Mouse (Mus musculus): Measurements from ENCODE around the gene Rnf128.
A peak's percentile ranks its signal among the peaks of the same experiment; 100 is the strongest.
"Not testable (repeated sequence)": the region's sequence is repeated elsewhere in the genome, so short reads cannot be mapped to it uniquely, and the experiment has no call there.

Gene Rnf128

DNA sequence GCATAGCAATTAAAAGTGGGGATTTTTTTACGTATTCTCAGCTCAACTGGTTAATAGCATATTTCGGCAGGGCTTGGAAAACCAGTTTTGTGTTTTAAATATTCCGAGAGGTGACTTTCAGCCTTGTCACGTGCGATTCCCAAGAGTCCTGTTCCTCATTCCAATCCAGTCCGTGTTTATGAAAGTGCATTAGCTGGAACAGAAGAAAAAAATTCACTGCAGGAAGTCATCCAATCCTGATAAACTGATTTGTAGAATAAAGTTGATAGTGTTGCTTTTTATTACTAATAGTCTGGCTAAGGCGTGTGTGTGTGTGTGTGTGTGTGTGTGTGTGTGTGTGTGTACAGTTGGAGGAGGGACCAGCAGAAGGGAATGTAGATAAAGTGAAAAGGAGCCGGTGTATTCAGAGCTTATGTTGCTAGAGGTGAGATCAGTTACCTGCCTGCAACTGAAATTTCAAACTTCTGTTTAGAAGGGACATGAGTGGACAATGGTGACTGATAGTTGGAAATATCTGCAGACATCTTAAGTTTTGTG lies at the start of gene Rnf128:
Rnf128 (plus strand) TSS at position 392 of the 537 bp plus-strand sequence.
- DNase-seq (ENCODE audit: low spot score), result no peak

DNA sequence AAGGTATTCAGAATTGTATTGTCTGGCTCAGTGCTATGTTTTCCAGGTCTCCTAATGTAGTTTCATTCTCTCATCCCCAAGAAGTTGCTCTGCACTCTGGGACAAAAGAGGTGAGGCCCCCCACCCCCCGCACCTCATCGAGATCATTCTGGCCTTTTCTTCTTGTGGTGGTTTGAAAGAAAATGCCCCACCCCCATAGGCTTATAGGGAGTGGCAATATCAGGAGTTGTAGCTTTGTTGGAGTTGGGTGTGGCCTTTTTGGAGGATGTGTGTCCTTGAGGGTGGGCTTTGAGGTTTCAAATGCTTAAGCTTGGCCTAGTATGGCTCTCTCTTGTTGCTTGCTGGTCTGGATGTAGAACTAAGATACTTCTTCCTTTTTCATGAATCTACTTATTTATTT lies 47.0 kb upstream of the Rnf128 start:
- DNase-seq (ENCODE audit: low spot score), result no peak

DNA sequence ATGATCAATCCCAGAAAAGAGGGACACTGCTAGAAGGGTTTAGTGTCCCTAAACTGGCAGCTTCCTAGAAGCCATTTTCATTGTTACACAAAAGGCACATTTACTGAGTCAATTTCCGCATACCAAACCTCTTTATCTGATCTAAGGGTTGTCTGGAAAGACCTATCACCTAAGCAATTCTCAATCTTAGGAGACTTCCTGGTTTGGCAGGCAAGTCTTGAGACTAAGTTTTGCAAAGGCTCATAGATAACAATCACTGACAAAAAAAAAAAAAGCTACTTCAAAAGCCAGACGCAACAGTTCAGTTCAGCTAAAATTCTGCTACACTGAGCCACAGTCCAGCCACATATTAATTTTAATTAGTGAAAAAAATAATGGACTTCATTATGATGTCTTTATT lies 43.9 kb upstream of the Rnf128 start:
- DNase-seq (ENCODE audit: low spot score), result no peak

DNA sequence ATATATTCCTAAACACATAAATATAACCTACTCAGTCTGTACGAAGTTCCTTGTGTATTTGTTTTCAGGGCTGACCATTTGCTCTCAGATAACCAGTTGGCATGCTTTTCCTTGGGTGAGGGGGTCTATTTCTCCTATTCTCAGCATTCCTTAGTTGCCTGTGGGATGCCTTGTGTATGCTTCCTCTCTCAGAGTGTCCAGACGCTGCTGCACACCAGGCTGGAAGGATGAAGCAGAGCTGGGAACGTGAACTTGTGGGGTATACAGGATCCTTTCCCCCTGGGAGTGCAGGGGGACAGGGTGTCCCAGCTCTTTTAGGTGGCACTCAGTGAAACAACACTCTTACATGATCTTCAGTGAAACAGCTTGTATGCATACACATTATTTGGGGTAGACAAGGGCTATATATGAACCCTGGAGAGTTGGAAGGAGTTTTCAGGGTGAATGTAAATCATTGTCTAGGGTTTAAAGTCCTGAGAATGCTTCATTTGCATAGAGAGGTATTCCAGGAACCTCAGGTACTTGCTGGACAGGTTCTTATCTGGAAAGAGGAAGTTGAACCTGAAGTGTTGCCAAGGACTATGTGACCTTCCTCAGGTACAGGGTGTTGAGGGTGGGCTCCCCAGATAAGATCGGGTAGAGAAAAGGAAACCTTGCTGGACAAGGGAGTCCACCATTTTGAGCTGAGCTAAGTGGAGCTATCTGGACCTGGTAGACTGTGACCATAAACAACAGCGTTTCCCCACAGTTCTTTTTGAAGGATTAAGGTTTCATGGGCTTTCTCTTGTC lies 38.6 kb upstream of the Rnf128 start:
- DNase-seq (ENCODE audit: low spot score), result no peak

DNA sequence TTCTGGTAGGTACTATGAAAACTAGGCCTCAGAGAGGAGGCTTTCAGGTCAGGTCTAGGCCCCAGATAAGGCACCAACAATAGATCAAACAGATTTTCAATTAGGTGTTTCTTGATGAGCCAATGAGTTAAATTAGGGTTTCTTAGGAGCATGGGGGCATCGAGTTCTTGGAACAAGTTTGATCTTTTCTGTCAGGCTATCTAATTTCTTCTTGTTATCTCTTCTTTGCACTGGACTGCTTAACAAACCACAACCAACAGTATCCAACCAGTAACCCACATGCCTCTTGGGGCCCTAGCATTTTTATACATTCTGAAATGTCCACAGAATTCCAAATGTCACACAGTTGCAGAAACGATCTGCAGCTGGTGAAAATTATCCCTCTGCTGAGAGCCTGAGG lies 37.4 kb upstream of the Rnf128 start:
- DNase-seq (ENCODE audit: low spot score), result no peak

DNA sequence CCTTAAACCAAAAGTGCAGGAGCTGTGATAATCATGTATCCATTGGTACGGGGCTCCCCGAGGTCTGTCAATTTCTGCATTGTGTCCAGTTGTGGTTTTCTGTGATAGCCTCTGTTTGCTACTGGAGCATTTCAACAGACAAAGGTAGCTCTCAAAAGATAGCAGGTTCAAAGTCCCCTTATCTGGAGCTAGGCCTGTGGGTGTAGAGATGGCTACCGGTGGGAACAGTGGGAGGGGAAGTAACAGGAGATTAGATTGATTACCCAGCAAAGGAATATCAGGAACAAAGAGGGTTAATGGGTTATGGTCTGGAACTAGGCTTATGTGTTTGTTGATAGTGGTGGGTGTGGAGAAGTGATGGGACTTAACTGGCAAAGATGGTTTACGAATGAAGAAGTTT lies 36.1 kb upstream of the Rnf128 start:
- DNase-seq (ENCODE audit: low spot score), result no peak

DNA sequence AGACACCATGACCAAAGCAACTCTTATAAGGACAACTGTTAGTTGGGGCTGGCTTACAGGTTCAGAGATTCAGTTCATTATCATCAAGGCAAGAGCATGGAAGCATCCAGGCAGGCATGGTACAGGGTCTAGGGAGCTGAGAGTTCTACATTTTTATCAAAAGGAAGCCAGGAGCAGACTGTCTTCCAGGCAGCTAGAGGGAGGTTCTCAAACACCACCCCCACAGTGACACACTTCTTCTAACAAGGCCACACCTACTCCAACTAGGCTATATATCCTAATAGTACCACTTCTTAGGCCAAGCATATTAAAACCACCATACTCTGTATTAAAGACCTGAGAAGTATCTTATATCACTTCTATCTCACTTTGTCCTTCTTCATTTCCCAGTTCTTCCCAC lies 33.4 kb upstream of the Rnf128 start:
- no peak for DNase-seq (ENCODE audit: low spot score)

DNA sequence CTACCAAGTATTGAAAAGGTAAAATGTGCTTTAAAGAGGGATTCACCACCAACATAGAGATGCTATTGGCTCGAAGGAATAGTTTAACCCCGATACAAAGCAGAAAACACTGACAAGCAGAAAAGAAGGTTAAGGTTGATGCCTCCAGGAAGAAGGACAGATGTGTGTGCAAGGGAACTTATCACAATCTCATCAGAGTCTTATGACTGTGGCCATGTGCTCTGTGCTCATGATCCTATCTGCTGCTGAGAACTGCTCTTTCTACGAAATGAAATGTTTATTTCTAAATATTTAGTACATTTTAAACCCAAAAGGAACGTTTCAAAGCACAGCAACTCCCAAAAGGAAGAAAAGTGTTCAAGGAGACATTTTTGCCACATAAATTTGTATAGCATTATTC lies 30.8 kb upstream of the Rnf128 start:
- DNase-seq (ENCODE audit: low spot score), result no peak

DNA sequence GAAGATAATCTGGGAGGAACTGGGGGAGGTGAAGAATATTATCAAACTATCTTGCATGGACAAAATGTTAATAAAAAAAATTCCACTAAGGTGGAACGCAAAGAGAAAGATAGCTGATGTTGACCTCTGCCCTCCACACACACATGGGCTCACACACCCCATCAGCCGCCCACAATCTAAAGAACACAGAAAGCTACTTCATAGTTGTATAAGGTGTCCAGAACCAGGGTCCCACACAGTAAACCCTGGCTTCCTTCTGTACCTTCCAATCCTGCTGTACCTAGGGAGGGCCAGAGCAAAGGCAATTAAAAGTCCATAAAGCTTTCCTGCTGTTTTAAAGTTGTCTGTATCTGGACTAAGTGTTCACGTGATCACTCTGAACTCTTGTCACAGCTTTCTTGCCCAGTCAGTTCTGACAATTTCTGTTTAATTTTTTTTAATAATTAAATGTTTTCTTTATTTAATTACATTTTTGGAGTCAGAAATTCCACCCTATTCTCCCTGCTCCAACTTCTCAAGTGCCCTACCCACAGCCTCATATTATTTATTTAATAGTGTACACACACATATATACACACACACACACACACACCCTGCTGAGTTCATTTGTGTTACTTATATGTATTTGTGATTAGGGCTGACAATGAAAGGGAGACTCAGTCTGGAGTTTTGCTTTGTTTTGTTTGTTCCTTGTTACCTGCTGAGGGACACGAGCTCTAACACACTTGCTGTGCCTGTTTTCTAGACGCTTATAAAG lies 25.3 kb upstream of the Rnf128 start:
- no peak for DNase-seq (ENCODE audit: low spot score)

DNA sequence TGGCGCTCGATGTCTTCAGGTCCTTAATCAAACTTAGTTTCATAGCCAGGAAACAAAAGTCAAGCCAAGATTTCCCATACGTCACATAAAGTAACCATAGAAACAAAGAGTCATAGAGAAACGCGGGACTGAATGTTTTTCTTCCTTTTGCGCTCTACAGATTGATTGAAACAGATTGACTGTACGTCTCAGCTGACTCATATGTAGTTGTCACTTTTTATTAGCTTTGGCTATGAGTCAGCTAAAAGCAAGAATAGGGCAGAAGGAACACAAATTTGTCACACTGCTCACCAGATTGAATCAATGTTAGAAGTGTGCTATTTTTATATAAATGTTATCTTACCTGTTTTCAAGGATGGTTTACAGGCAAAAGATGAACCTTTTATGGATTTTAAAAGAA lies 19.4 kb upstream of the Rnf128 start:
- DNase-seq (ENCODE audit: low spot score), result no peak

DNA sequence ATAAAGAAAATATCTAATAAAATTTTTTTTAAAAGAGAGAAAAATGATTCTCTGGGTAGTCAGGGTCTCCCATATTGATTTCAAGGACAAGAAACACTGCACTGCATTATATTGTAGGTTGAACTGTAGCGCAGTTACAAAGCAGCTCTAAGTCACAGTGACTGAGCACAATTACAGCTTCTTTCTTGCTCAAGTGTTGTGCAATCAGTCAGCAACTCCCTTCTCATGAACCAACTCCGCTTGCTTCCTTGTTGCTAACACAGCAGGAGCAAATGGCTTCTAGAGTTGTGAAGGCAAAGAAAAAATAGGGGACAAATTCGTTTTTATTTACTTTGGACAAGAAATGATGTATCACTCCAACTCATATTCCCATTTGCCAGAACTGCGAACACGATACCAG lies 12.7 kb upstream of the Rnf128 start:
- DNase-seq (ENCODE audit: low spot score), result no peak

DNA sequence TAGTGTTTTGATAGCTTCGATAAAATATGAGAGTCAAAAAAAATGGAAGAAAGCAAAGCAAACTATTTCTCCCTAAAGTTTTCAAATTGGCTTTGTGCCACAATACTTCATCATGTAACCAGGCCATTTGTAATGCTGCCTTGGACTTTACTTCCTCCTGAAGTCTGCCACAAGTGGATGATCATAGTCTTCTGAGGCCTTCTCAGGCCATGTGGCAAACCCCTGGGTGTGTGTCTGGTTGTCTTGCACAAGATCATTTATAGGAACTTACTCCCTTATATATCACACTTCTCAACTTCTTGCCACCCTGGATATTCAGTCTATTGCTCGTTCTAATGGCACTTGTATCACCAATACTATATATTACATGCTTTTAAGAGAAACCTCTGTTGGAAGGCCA lies 11.0 kb upstream of the Rnf128 start:
- DNase-seq (ENCODE audit: low spot score), result no peak

DNA sequence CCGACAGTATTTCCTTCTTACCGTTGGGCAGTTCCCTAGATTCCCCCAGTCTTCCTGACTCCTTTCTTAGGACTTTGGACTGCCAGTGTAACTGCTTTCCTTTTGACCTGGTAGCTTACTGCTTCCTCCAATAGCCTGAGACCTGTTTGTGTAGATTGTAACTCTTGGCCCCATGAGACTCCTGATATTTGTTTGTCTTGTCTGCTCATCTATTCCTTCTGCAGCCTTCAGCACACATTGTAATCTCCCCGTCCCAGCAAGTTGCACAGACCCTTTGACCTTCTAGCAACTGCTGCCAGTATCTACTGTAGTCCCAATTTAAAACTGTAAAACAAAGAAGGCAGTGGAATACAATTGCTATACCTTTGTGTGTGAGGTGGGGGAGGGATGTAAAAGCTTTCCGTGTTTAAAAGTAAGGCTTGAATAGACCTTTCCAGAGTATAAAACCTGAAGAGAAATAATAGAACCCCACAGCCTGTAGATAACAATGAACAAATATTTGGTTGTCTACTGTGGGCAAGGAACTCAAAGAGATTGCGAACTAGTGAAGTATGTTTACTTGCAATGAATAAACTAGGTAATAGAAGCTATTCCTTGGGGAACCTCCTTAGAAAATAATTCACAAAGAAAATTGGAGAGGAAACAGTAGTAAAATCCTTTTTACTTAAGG lies 726 bp upstream of the Rnf128 start:
- no peak for DNase-seq (ENCODE audit: low spot score)

DNA sequence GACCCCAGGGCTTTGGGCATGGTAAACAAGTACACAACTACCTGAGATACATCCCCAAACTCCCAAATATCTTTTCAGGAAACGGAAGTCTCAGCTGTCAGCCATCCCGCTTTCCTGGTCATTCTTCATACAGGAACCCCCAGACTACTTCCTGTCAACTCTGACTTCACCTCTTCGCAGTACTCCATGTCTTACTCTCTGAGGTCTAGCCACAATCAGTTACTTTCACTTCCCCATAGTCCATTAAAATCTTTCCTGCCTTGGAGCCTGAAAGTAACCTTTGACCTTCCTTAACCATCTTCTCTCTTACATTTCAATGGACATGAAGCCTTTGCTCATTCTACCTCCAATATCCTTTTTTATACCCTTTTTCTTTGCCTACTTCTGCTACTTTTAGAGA lies 6.9 kb downstream of the Rnf128 start:
- no peak for DNase-seq (ENCODE audit: low spot score)

DNA sequence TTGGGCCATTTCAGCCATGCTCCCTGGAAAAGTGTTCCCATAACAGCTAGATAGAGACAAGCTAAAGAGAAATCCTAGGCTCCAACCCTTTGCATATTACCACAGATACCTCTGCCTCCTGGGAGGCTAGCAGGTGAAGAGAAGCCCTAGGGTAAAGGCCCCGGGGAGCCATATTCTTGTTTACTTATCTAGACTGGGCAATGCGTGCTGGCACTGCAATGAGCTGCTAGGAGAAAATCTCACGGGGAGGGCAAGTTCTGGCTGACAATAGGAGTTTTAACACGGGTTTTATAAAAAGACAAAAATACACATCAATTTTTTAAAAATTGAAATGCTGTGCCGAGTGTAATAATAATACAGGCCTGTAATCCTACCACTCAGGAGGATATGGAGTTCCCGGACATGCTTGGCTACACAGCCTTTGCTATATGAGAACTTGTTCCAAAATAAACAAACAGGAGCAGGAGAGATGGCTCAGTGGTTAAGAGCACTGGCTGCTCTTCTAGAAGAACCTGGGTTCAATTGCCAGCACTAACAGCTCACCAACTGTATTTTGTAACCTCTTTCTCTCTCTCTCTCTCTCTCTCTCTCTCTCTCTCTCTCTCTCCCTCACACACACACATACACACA lies 15.6 kb downstream of the Rnf128 start:
- DNase-seq (ENCODE audit: low spot score), result no peak

DNA sequence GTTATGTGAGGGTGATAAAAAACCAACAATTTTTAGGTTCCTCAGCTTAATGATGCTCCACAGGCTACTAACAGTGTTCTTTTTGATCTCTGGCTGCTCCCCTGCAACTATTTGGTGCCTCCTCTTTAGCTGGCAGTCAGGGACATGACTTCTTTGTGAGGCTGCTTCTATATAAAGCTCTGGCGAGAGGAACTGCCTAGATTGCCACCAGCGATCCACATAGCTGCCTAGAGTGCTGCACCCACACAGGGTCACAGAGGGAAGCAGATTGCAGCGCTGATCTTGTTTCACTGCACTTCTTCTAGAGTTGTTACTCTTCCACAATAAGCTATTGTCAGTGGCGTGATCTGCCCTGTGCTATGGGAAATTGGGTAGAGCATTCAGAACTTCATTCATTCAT lies 20.5 kb downstream of the Rnf128 start:
- no peak for DNase-seq (ENCODE audit: low spot score)

DNA sequence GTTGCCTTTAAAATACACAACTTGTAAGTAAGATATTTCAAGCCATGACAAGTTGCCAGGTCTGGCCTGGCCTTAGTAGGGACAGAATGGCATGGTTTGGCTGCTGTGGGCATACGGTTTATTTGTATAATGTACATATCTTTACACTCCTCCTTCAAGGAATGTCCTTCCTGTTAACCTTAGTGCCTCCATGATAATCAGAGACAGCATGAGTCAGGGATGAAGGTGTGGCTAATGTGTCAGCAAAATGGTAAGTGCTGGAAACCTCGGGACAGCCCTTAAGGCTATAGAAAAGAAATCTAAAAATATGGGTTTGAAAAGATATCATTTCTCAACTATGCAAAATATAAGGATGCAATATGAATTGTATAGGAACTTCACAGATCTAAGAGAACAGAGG lies 23.6 kb downstream of the Rnf128 start:
- not testable (repeated sequence) for DNase-seq (ENCODE audit: low spot score)

DNA sequence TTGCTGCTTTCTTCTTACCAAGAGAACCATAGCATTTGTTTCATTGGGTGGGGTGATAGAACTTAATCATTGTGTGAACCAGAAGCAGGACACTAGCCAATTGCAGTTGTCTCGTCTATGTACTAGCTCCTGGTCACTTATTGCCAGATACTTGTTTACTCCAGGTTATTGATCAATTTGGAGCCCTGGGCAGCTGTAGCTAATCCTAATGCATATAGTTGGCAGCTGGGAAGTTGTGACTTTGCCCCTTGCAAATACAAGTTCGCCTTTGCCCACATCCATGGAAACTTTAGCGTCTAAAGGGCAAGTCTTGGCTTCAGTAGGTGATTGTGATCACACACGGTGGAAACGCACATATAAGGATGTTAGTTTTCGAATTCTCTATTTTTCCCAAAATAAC lies 33.3 kb downstream of the Rnf128 start:
- no peak for DNase-seq (ENCODE audit: low spot score)

DNA sequence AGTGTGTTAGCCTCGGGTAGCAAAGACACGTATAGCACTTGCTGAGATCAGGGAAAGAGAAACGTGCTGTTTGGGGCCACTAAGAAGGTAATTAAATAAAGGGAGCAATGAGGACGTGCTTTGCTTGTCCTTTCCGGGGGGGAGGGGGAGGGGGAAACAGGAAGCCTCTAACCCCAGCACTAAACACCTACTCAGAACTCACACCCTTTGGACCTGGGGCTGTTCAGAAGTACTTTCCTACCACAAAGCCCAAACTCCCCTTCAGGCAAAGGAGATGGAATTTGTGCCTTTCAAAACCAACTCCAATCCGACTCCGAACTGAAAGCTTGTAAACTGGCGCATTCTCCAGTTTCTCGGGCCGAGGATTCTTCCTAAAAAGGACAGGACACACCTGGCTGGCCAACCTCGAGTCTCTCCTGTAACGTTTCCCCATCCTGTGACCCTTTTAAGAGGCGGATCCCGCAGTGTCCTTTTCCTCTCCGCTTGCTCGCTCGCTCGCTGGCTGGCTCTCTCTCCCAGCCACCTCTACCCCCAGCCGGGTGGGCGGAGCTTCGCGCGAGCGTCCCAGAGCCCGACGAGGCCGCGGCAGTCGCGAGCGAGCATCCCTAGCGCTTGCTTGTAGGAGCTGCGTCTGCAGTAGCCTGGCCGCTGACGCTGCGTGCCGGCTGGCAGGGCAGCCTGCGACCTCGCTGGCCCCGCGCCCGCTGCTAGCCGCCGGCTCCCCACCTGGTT lies 47.1 kb downstream of the Rnf128 start:
- peak; percentile 16 for DNase-seq (ENCODE audit: low spot score)

DNA sequence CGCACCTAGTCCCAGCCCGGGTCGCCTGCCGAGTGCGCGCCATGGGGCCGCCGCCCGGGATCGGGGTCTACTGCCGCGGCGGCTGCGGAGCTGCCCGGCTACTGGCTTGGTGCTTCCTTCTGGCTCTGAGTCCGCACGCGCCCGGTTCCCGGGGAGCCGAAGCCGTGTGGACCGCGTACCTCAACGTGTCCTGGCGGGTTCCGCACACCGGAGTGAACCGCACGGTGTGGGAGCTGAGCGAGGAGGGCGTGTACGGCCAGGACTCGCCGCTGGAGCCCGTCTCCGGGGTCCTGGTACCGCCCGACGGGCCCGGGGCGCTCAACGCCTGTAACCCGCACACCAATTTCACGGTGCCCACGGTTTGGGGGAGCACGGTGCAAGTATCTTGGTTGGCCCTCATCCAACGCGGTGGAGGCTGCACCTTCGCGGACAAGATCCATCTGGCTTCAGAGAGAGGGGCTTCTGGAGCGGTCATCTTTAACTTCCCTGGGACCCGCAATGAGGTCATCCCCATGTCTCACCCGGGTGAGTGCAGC lies 47.7 kb downstream of the Rnf128 start:
- DNase-seq (ENCODE audit: low spot score), result no peak

DNA sequence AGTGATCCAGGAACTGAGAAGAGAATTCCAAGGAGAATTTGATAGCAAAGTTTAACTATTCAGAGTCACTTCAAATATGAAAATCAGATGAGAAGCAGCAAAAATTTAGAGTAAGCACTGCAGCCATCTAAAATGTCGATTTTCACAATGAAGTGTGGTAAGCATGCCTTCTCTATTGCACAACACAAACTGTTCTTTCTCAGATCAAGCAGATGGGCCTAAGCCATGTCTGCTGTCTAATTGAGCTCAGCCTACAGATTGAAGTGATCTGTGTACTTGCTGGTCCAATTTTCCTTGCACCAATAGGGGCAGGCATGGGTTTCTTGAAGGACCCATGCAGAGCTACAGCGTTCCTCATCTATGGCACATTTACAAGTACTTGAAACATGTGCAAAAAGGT lies 51.6 kb downstream of the Rnf128 start:
- DNase-seq (ENCODE audit: low spot score), result no peak
